Mouse (Mus musculus) spleen, adult 2 months (tissue): ENCODE data around the gene Fshr.

Experiments used
- CTCF ChIP-seq: fragments of 200-500 bp; IDR thresholded peaks from 2 replicates; pipeline ENCODE4 v1.5.1; 2011; ENCODE audit warnings: mild to moderate bottlenecking, inconsistent platforms; ENCODE audit not compliant: insufficient read depth, insufficient read length, insufficient replicate concordance; ENCODE audit errors: extremely low read depth
- POLR2A ChIP-seq: fragments of 200-500 bp; IDR thresholded peaks from 2 replicates; pipeline ENCODE4 v1.6.1; 2011; ENCODE audit warnings: low read depth, low read length, inconsistent platforms

DNA sequence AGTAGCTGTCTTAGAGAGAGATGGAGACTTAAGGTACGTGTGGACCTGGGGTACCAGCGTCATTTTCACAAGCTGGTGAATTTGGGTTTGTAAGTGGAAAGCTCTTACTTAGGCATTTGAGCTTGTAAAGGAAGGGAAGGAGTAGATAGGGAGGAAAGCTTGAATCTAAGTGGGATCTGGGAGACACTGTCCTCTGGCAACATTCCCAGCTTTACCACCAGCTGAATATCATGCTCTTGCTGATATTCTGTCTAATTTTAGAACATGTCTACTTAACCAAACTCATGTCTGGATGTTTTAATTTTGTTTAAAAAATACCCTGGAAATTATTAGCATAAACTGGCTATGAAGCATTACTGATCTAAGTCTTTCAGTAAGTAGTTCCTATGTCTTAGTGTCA, 151.4 kb downstream of the Fshr start:
- no peak for TF ChIP-seq POLR2A
- no peak for TF ChIP-seq CTCF
